Mouse (Mus musculus): ENCODE results near the gene Ptcd2. TPM values are rescaled to one million over a fixed set of nuclear protein-coding genes. Genes with fewer than 3 reads are reported as not detected.

Ptcd2 gene
- polyA plus RNA-seq, 1 experiment from 2014 or later: 44.6 TPM

DNA sequence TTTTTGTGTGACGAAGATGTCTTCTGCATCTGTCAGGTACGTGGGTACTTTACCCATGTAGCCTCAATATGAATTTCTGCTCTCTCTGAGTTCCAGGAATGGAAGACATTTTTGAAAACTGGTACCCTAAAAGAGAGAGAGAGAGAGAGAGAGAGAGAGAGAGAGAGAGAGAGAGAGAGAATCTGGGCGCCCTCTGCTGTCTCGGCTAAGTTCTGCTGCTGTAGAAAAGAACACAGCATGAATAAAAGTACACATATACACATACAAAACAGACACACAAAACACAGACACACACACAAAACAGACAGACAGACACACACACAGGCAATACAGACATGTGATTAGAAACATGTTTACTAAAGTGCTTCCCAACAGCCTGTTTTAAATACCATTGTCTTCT lies 27.4 kb downstream of the Ptcd2 start:
- Histone ChIP-seq H3K4me1 (no peaks in the 10 kb centered on the region), H3K36me3 (peaks cover 28% of the 10 kb centered on the region), H3K27me3 (replicated peaks) (no peaks in the 10 kb centered on the region), H3K27ac (no peak overlapping the region), H3K4me3 (no peak overlapping the region), H3K9ac (no peak overlapping the region), H3K4me2 (no peak overlapping the region), H3K9me3 (replicated peaks) (no peaks in the 10 kb centered on the region)
- ATAC-seq: no peak
- WGBS (ENCODE audit: insufficient replicate concordance): 44% methylated on average over 4 of the region's 4 CpGs

DNA sequence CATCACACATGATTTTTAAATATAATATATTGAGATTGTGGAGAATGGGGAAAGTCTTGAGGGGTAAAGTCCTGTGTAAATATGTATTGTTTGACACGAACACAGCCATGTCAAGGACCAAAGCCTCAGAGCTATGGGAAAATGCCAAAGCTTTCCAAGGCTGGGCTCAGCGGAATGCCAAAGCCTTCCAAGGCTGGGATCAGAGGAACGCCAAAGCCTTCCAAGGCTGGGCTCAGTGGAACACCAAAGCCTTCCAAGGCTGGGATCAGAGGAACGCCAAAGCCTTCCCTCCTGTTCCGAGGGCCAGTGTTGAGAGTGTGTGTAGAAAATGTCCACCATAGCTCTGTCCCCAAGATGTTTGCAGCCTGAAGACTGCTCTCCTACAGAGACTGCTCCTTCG lies 28.1 kb downstream of the Ptcd2 start:
- H3K4me3 ChIP-seq: no peak overlapping the region
- no peak overlapping the region for H3K9ac ChIP-seq
- 80% methylated on average over 6 of the region's 6 CpGs for WGBS (ENCODE audit: insufficient replicate concordance)
- no peaks in the 10 kb centered on the region for H3K4me1 ChIP-seq
- no peak overlapping the region for H3K4me2 ChIP-seq
- no peaks in the 10 kb centered on the region for H3K9me3 ChIP-seq (replicated peaks)
- no peak for ATAC-seq
- H3K27ac ChIP-seq: no peak overlapping the region
- no peaks in the 10 kb centered on the region for H3K27me3 ChIP-seq (replicated peaks)
- H3K36me3 ChIP-seq: peaks cover 24% of the 10 kb centered on the region

DNA sequence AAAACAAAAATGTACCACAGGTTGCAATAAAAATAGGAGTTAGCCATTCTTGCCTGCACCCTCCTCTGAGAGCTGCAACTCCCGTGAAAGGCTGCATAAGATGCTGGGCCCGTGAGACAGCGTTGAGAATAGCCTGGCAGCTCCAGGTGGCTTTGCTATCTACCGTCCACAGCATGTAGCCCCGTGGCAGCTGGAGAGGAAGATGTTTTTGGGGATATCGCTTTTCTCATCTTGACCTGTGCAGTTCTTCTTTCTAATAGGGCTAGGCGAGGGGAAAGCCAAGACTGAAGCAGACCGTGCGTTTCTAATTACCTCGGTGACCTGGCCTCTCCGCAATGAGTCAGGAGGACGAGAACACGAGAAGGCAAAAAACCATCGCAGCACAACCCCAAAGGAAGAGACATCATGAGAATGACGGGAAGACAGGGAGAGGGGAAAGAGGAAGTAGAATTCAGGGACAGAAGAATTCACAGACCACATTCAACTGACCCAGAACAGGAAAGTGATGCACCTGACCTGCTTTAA lies 29.8 kb downstream of the Ptcd2 start:
- no peak overlapping the region for H3K27ac ChIP-seq
- H3K27me3 ChIP-seq (replicated peaks): no peaks in the 10 kb centered on the region
- ATAC-seq: no peak
- no peaks in the 10 kb centered on the region for H3K9me3 ChIP-seq (replicated peaks)
- H3K9ac ChIP-seq: no peak overlapping the region
- H3K4me3 ChIP-seq: no peak overlapping the region
- no peak overlapping the region for H3K4me2 ChIP-seq
- no peaks in the 10 kb centered on the region for H3K4me1 ChIP-seq
- 33% methylated on average over 15 of the region's 15 CpGs for WGBS (ENCODE audit: insufficient replicate concordance)
- H3K36me3 ChIP-seq: peaks cover 8% of the 10 kb centered on the region

DNA sequence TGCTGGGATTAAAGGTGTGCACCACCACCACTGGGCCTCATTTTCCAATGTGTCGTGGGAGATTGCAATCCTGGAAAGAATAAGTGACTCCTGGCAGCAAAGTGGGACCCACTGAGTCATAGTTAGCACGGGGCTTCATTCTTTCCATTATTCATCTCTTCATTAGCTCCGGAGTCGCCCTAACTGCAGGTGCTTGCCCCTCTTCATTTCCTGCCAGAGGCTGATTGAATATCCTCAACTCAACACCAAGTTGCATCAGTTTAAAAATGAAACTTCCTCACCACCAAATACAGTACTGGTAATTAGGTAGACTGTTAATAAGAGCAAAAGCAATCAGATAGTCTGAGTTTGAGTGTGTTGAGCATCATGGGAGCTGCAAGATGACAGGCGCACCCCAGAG lies 30.4 kb downstream of the Ptcd2 start:
- Histone ChIP-seq H3K27ac (no peak overlapping the region), H3K27me3 (replicated peaks) (no peaks in the 10 kb centered on the region), H3K4me2 (no peak overlapping the region), H3K9ac (no peak overlapping the region), H3K4me1 (no peaks in the 10 kb centered on the region), H3K36me3 (peaks cover 2% of the 10 kb centered on the region), H3K9me3 (replicated peaks) (no peaks in the 10 kb centered on the region), H3K4me3 (no peak overlapping the region)
- WGBS (ENCODE audit: insufficient replicate concordance): 74% methylated on average over 5 of the region's 5 CpGs
- ATAC-seq: no peak

DNA sequence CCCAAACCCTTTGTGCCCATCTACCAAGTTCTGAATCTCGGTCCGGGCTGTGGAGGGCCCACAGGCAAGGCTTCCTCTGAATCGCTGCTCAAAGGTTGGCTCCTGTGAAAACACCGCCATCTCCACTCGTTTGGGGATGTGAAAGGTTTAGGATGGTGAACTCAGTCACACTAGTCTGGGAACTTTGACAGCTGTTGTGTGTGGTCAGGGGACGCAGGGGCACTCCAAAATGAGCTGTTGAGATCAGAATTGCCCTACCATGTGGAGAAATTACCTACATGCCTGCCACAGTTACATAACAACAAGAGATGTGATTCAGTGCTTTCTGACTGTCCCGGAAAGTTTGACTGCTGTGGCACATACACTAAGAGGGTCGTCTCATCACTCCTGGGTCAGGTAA lies 36.1 kb downstream of the Ptcd2 start:
- Histone ChIP-seq H3K4me1 (no peaks in the 10 kb centered on the region), H3K4me2 (no peak overlapping the region), H3K27me3 (replicated peaks) (no peaks in the 10 kb centered on the region), H3K9ac (no peak overlapping the region), H3K36me3 (no peaks in the 10 kb centered on the region), H3K4me3 (no peak overlapping the region), H3K27ac (no peak overlapping the region), H3K9me3 (replicated peaks) (no peaks in the 10 kb centered on the region)
- no peak for ATAC-seq
- WGBS (ENCODE audit: insufficient replicate concordance): 70% methylated on average over 8 of the region's 8 CpGs

DNA sequence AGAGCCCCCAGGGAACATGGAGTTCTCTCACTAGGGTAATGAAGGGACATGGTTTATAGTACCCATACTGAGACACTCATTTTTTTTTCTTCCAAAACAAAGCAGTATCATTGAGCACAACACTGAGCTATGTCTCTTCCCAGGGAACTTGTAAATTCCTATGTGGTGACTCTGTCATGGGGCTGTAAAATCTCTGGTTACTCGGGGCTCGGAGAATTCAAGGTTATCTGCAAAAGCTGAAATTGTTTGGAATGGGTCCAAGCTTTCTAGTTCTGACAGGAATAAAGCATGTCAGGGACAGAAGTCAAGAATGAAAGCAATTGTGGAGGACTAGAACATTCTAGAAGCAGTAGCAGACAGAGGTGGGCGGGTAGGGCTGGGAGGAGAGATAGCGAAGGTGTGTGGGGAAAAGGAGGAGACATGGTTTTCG lies 36.6 kb downstream of the Ptcd2 start:
- H3K27ac ChIP-seq: no peak overlapping the region
- H3K27me3 ChIP-seq (replicated peaks): no peaks in the 10 kb centered on the region
- ATAC-seq: no peak
- H3K9ac ChIP-seq: no peak overlapping the region
- no peaks in the 10 kb centered on the region for H3K36me3 ChIP-seq
- no peaks in the 10 kb centered on the region for H3K4me1 ChIP-seq
- no peak overlapping the region for H3K4me3 ChIP-seq
- H3K9me3 ChIP-seq (replicated peaks): no peaks in the 10 kb centered on the region
- H3K4me2 ChIP-seq: no peak overlapping the region
- WGBS (ENCODE audit: insufficient replicate concordance): 69% methylated on average over 5 of the region's 5 CpGs

DNA sequence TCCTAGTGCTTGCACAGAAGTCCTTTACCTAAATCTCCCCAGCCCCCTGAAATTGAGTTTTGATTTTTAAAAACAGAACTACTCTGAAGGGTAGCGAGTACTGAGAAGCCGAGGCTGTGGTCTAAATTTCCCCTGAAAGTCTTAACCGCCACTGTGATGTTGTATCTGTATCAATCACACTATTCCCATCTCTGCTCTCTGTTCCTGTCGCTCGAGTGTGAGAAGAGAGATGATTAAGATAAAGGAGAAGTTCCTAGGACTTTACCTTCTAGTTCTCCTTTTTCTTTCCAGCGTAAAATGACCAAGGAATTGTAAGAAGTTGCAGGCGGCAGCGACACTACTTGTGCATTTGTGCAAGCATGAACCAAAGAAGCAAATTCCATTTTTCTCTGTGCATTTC lies 38.3 kb downstream of the Ptcd2 start:
- H3K4me2 ChIP-seq: no peak overlapping the region

DNA sequence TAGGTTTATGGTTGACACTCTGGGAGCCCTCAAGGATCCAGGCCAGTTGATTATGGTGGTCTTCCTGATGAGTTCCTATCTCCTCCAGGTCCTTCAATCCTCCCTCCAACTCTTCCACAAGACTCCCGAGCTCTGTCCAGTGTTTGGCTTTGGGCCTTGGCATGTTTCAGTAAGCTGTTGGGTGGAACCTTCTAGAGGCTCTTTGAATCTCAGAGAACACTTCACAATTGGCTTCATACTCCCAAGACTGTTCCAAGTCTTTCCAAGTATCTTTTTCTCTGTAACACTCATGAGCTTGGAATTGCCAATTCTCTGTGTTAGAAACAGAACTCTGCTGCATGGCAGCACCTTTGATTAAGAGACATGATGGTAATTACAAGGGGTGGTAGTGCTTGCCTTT lies 39.3 kb downstream of the Ptcd2 start:
- Histone ChIP-seq H3K9ac (no peak overlapping the region), H3K4me3 (no peak overlapping the region), H3K27me3 (replicated peaks) (0 out of 2 replicates have a peak, but pooled peaks cover under 1% of the 10 kb centered on the region), H3K27ac (no peak overlapping the region), H3K4me1 (no peaks in the 10 kb centered on the region), H3K9me3 (replicated peaks) (no peaks in the 10 kb centered on the region), H3K4me2 (no peak overlapping the region), H3K36me3 (no peaks in the 10 kb centered on the region)
- no peak for ATAC-seq
- 52% methylated on average over 1 of the region's 1 CpGs for WGBS (ENCODE audit: insufficient replicate concordance)

More for the DNA sequence above, 38.3 kb downstream of the Ptcd2 start:
- H3K36me3 ChIP-seq: no peaks in the 10 kb centered on the region
- H3K4me1 ChIP-seq: no peaks in the 10 kb centered on the region
- no peaks in the 10 kb centered on the region for H3K27me3 ChIP-seq (replicated peaks)
- no peak for ATAC-seq
- H3K4me3 ChIP-seq: no peak overlapping the region
- no peak overlapping the region for H3K27ac ChIP-seq
- H3K9ac ChIP-seq: no peak overlapping the region
- H3K9me3 ChIP-seq (replicated peaks): no peaks in the 10 kb centered on the region
- 51% methylated on average over 8 of the region's 8 CpGs for WGBS (ENCODE audit: insufficient replicate concordance)

DNA sequence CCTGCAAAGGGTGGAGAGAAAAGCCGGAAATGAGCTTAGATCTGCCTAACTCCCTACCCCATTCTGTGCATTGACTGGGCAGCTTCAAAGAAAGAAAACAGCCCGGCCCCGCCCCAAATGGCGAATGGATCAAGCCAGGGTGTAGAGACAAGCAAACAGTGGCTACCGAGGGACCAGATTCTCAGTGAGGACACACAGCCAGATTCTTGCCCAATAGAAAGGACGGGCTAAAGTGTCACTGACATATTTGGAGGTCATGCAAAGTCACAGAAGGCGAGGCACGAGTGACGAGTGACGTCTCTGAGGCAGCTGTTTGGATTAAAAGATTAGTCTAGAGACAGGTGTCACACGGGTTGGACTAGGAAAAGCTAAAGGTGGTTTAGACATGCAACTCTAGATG lies 40.1 kb downstream of the Ptcd2 start:
- no peaks in the 10 kb centered on the region for H3K4me1 ChIP-seq
- H3K4me2 ChIP-seq: no peak overlapping the region
- no peak overlapping the region for H3K4me3 ChIP-seq
- 58% methylated on average over 11 of the region's 11 CpGs for WGBS (ENCODE audit: insufficient replicate concordance)
- H3K27me3 ChIP-seq (replicated peaks): 0 out of 2 replicates have a peak, but pooled peaks cover 5% of the 10 kb centered on the region
- no peak for ATAC-seq
- no peak overlapping the region for H3K27ac ChIP-seq
- no peak overlapping the region for H3K9ac ChIP-seq
- H3K9me3 ChIP-seq (replicated peaks): no peaks in the 10 kb centered on the region
- no peaks in the 10 kb centered on the region for H3K36me3 ChIP-seq

DNA sequence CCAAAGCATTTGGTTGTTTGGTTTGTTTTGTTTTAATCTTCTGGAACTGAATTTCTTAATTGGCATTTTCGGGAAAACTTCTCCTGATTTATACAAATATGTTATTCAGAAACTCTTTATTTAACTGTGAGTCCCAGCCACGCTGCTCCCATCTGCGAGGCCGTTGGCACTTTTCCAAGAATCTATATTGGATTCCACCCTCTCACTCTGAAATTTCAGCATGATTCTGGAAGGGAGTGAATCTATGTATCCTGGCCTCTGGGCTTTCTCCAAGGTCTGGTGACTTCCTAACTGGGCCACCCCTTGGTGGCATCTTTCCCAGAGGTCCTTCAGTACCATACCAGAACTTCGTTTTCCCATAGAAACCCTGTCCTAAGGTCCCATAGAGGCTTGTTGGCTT lies 40.7 kb downstream of the Ptcd2 start:
- ATAC-seq: no peak
- 57% methylated on average over 5 of the region's 5 CpGs for WGBS (ENCODE audit: insufficient replicate concordance)
- no peaks in the 10 kb centered on the region for H3K4me1 ChIP-seq

DNA sequence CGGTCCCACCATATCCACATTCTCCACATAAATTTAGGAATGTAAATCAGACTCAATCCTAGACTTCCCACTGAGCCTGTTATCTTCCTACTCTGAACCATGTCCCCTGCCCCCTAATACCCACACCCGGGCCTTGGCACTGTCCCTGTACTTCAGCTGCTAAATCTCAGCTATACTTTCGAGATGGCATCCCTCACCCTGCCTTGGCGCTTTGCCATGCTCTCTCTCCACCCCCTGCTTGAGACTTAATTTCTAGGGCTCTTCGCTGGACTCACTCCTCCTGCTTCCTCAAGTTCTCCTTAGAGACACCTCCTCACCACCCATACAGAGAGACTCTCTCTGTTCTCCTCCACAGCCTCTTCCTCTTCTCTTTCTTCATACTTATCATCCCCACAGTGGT lies 44.6 kb downstream of the Ptcd2 start:
- 68% methylated on average over 5 of the region's 5 CpGs for WGBS (ENCODE audit: insufficient replicate concordance)
- no peak overlapping the region for H3K4me2 ChIP-seq
- H3K27me3 ChIP-seq (replicated peaks): 0 out of 2 replicates have a peak, but pooled peaks cover 5% of the 10 kb centered on the region
- H3K4me1 ChIP-seq: no peaks in the 10 kb centered on the region
- no peak overlapping the region for H3K9ac ChIP-seq
- no peaks in the 10 kb centered on the region for H3K9me3 ChIP-seq (replicated peaks)
- no peak overlapping the region for H3K4me3 ChIP-seq
- no peak for ATAC-seq
- H3K36me3 ChIP-seq: no peaks in the 10 kb centered on the region
- H3K27ac ChIP-seq: no peak overlapping the region

More for the DNA sequence above, 40.7 kb downstream of the Ptcd2 start:
- Histone ChIP-seq H3K9me3 (replicated peaks) (no peaks in the 10 kb centered on the region), H3K4me3 (no peak overlapping the region), H3K9ac (no peak overlapping the region), H3K27ac (no peak overlapping the region), H3K36me3 (no peaks in the 10 kb centered on the region), H3K27me3 (replicated peaks) (0 out of 2 replicates have a peak, but pooled peaks cover 5% of the 10 kb centered on the region), H3K4me2 (no peak overlapping the region)

DNA sequence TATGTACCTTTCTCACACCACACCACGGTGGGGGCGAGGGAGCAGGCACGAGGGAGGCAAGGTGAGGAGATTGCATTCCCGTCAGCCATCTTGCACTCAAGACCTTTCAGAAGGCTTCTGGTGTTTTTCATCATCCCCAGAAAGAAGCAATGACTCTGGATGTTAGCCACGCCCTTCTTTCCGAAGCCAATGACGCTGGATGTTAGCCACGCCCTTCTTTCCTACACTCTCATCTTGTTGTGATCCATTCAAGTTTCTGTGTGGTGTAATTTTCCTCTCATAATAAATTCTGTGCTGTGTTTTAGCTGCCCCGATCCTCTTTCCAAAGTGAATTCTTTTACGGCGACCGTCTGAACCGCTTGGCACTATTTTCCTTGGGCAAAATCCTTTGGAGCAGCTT lies 50.3 kb downstream of the Ptcd2 start:
- whole genome bisulfite sequencing (ENCODE audit: insufficient replicate concordance): 88% methylated on average over 13 of the region's 13 CpGs
- Histone ChIP-seq H3K4me3 (no peak overlapping the region), H3K9me3 (replicated peaks) (no peaks in the 10 kb centered on the region), H3K27me3 (replicated peaks) (no peaks in the 10 kb centered on the region), H3K9ac (no peak overlapping the region), H3K4me1 (no peaks in the 10 kb centered on the region), H3K4me2 (no peak overlapping the region), H3K36me3 (no peaks in the 10 kb centered on the region), H3K27ac (no peak overlapping the region)
- ATAC-seq: no peak

DNA sequence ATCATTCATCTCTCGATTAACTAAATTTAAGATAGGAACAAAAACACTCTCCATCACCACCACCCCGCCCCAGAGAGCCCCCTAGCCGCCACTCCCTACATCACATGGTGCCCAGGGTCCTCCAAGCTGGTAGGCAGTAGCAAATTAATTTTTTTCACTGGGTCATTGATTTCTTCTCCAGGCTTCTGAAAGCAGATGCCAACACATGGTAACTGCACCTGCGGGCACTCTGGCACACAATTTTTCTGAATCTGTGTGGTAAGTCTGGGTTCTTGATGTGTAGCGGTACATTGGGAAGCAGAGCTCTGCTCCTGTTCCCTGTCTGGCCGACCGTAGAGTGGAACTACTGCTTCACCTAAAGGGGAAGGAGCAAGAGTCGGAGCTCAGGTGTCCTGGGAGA lies 53.7 kb downstream of the Ptcd2 start:
- no peak overlapping the region for H3K4me3 ChIP-seq
- H3K27ac ChIP-seq: no peak overlapping the region
- no peak overlapping the region for H3K9ac ChIP-seq
- 68% methylated on average over 8 of the region's 8 CpGs for WGBS (ENCODE audit: insufficient replicate concordance)
- H3K4me1 ChIP-seq: no peaks in the 10 kb centered on the region
- no peak overlapping the region for H3K4me2 ChIP-seq
- H3K9me3 ChIP-seq (replicated peaks): no peaks in the 10 kb centered on the region
- no peak for ATAC-seq
- H3K36me3 ChIP-seq: no peaks in the 10 kb centered on the region
- H3K27me3 ChIP-seq (replicated peaks): no peaks in the 10 kb centered on the region
